Mouse (Mus musculus): Measurements from ENCODE around the gene Eif5a. TPM values are rescaled to one million over a fixed set of nuclear protein-coding genes. Genes with fewer than 3 reads are reported as not detected.
"Not testable (repeated sequence)": the region's sequence is repeated elsewhere in the genome, so short reads cannot be mapped to it uniquely, and the experiment has no call there.

The Eif5a gene
- polyA plus RNA-seq, 1 experiment: 653 TPM

DNA sequence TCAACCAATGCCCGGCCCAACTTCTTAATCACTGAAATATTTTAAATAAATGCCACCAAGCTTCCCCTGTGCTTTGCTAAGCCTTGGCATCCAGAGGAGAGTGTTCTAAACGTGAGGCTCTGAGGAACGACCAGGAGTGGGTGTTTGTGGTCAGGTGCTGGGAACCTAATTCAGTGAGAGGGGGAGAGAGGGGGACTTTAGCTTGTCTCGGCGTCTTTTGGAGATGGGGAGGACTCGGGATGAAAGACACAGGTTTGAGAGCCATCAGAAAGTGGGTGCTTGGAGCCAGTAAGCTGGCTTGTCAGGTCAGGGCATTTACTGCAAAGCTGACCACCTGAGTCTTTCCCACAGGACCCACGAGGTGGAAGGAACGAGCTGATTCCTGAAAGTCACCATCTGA is 10.0 kb upstream of the Eif5a start:
- 73% methylated on average over 8 of the region's 8 CpGs for WGBS
- Histone ChIP-seq H3K4me1 (ENCODE audit: control insufficient read depth, insufficient read depth, low read length) (peaks cover 17% of the 10 kb centered on the region), H3K4me3 (ENCODE audit: insufficient read depth, low read depth, low read length) (no peak overlapping the region), H3K27ac (ENCODE audit: insufficient read depth, low read depth, low read length) (no peak overlapping the region)
- TF ChIP-seq CTCF (IDR thresholded peaks at IDR 0.05; ENCODE audit: insufficient read depth, low read depth, low read length): no peak
- no peak for TF ChIP-seq POLR2A (IDR thresholded peaks at IDR 0.05; ENCODE audit: insufficient read depth, low read depth, low read length)

DNA sequence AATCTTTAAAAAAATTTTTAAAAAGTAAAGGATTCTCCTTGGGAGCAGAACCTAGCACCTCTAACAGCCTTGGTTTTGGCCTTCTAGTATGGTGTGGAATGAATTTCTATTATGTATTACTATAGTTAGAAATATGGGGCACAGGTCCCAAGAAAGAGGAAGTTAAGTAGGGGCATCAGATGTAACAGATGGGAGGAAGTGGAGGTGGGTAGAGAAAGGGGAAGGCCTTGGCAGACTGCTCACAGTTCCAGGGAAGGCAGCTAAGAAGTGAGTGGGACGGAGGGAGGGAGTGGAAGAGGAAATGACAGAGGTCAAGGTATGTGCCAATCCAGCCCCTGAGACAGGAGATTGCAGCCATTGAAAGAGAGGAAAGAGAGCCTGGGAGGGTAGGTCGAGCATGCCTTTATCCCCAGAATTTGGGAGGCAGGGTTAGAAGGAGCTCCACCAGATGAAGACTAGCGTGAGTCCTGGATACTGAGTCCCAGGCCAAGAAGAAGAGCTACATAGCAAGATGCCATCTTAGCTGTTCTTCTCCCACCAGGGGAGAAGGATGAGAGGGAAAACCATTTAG is 9.3 kb upstream of the Eif5a start:
- 73% methylated on average over 3 of the region's 3 CpGs for WGBS
- TF ChIP-seq CTCF (IDR thresholded peaks at IDR 0.05; ENCODE audit: insufficient read depth, low read depth, low read length) (no peak), POLR2A (IDR thresholded peaks at IDR 0.05; ENCODE audit: insufficient read depth, low read depth, low read length) (no peak)
- Histone ChIP-seq H3K4me1 (ENCODE audit: control insufficient read depth, insufficient read depth, low read length) (peaks cover 13% of the 10 kb centered on the region), H3K4me3 (ENCODE audit: insufficient read depth, low read depth, low read length) (no peak overlapping the region), H3K27ac (ENCODE audit: insufficient read depth, low read depth, low read length) (no peak overlapping the region)

DNA sequence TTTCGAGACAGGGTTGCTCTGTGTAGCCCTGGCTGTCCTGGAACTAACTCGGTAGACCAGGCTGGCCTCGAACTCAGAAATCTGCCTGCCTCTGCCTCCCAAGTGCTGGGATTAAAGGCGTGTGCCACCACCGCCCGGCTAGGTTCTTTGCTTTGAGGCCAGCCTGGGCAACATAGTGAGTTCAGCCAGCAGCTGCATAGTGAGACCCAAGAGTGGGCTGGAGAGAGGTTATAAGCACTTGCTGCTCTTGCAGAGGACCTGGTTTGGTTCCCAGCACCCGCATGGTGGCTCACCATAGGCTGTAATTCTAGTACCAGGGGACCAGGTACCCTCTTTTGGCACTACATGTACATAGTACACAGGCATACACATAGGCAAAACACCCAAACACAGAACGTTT is 8.4 kb upstream of the Eif5a start:
- 87% methylated on average over 8 of the region's 8 CpGs for WGBS
- not testable (repeated sequence) for H3K4me3 ChIP-seq (ENCODE audit: insufficient read depth, low read depth, low read length); H3K27ac ChIP-seq (ENCODE audit: insufficient read depth, low read depth, low read length)

GRCm38 (mm10) chr11:69929712-69930111 is 8.0 kb upstream of the Eif5a start:
- H3K27ac ChIP-seq (ENCODE audit: insufficient read depth, low read depth, low read length): no peak overlapping the region
- TF ChIP-seq POLR2A (IDR thresholded peaks at IDR 0.05; ENCODE audit: insufficient read depth, low read depth, low read length): no peak
- no peak for TF ChIP-seq CTCF (IDR thresholded peaks at IDR 0.05; ENCODE audit: insufficient read depth, low read depth, low read length)
- WGBS: 86% methylated on average over 4 of the region's 4 CpGs
- peaks cover 2% of the 10 kb centered on the region for H3K4me1 ChIP-seq (ENCODE audit: control insufficient read depth, insufficient read depth, low read length)
- H3K4me3 ChIP-seq (ENCODE audit: insufficient read depth, low read depth, low read length): no peak overlapping the region

More for the DNA sequence above, 8.4 kb upstream of the Eif5a start:
- not testable (repeated sequence) for H3K4me1 ChIP-seq (ENCODE audit: control insufficient read depth, insufficient read depth, low read length)

DNA sequence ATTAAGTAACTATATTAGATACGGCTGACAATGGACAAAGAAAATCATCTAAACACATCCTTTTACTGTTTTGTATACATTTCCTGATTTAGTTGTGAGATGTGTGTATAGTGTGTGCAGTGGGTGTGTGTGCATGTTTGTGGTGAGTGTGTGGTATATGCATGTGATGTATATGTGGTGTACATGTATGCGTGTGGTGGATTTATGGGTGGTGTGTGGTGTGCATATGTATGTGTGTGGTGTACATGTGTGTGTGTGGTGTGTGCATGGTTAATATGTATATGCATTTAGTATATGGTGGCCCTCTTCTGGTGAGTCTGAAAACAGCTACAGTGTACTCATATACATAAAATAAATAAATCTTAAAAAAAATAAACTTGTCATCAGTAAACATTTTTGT is 5.7 kb upstream of the Eif5a start:
- Histone ChIP-seq H3K4me1 (ENCODE audit: control insufficient read depth, insufficient read depth, low read length) (no peaks in the 10 kb centered on the region), H3K4me3 (ENCODE audit: insufficient read depth, low read depth, low read length) (no peak overlapping the region), H3K27ac (ENCODE audit: insufficient read depth, low read depth, low read length) (no peak overlapping the region)
- 99% methylated on average over 2 of the region's 2 CpGs for WGBS
- TF ChIP-seq CTCF (IDR thresholded peaks at IDR 0.05; ENCODE audit: insufficient read depth, low read depth, low read length) (no peak), POLR2A (IDR thresholded peaks at IDR 0.05; ENCODE audit: insufficient read depth, low read depth, low read length) (no peak)

- Histone ChIP-seq H3K4me1 (ENCODE audit: control insufficient read depth, insufficient read depth, low read length) (peaks cover 8% of the 10 kb centered on the region), H3K4me3 (ENCODE audit: insufficient read depth, low read depth, low read length) (no peak overlapping the region), H3K27ac (ENCODE audit: insufficient read depth, low read depth, low read length) (no peak overlapping the region)
- TF ChIP-seq CTCF (IDR thresholded peaks at IDR 0.05; ENCODE audit: insufficient read depth, low read depth, low read length) (no peak), POLR2A (IDR thresholded peaks at IDR 0.05; ENCODE audit: insufficient read depth, low read depth, low read length) (no peak)
- WGBS: 64% methylated on average over 3 of the region's 3 CpGs
These were observed 1.0 kb upstream of the Eif5a start for GRCm38 (mm10) chr11:69922796-69923195.

DNA sequence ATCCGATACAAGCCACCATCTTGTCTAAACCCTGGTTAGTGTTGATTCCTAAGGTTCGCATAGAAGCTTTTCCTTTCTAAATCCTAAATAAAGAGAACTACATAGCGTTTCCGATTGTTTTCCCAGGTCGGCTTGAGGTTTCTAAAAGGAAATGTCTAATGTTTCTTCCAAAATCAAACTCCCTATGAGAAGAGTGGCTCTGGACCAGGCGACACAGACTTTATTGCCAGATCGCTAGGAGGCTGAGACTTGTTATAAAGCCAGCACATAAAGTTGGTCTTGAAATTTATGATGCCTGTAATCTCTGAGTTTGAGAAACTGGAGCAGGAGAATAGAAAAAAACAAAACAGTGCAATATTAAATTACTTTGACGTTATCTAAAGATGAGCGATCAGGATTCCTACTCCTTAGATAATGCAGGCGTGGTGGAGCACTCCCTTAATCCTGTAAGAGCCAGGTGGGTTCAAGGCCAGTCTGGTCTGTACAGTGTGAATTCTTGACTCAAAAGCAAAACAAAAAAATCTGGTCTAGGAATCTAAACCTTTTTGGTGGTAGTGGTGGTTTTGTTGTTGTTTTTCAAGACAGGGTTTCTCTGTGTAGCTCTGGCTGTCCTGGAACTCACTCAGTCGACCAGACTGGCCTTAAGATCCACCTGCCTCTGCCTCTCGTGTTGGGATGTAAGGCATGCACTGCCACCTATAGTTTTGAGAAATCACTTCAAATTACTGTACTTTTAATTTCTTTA is 426 bp upstream of the Eif5a start:
- peak overlapping the region; percentile 59 for H3K4me3 ChIP-seq (ENCODE audit: insufficient read depth, low read depth, low read length)
- 4% methylated on average over 12 of the region's 12 CpGs for WGBS
- peak overlapping the region; percentile 93 for H3K27ac ChIP-seq (ENCODE audit: insufficient read depth, low read depth, low read length)
- TF ChIP-seq POLR2A (IDR thresholded peaks at IDR 0.05; ENCODE audit: insufficient read depth, low read depth, low read length) (no peak), CTCF (IDR thresholded peaks at IDR 0.05; ENCODE audit: insufficient read depth, low read depth, low read length) (no peak)
- peaks cover 8% of the 10 kb centered on the region for H3K4me1 ChIP-seq (ENCODE audit: control insufficient read depth, insufficient read depth, low read length)

DNA sequence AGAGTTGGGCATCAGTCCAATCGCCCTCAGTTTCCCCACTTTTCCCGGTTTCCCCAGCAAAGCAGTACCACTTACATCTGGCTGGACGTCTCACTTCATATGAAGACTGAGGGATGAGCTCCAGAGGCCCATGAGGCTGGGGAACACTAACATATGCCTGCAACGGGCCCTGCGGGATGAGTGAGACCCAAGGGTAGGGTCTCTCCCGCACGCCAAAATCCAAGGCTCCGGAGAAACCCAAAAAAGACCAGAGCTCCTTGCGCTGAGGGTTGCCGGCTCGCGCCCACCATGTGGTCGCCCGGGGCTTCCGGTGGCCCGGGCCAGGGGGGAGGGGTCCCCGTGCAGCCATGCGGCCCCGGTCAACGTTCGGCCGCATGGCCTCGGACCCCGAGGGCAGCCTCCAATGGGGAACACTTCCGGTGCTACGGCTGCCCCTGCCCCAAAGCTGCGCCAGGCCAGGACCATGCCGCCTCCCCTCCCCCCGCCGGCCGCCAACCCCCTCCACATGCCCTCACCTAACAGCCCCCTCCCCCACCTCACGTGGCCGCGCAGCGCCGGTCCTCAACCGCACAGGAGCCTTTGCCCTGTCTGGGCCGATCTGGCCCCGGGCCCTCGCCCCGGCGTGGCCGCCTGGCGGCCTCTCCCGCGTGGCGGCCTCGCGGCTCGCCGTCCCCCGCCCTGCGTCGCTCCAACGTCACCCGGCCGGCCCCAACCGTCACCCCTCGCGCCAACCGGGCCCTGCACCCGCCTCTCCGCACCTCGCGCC is 1.3 kb downstream of the Eif5a start:
- H3K4me3 ChIP-seq (ENCODE audit: insufficient read depth, low read depth, low read length): peak overlapping the region; percentile 100
- TF ChIP-seq CTCF (IDR thresholded peaks at IDR 0.05; ENCODE audit: insufficient read depth, low read depth, low read length): no peak
- no peak for TF ChIP-seq POLR2A (IDR thresholded peaks at IDR 0.05; ENCODE audit: insufficient read depth, low read depth, low read length)
- 1% methylated on average over 61 of the region's 65 CpGs for WGBS
- H3K27ac ChIP-seq (ENCODE audit: insufficient read depth, low read depth, low read length): peak overlapping the region; percentile 98
- peaks cover 15% of the 10 kb centered on the region for H3K4me1 ChIP-seq (ENCODE audit: control insufficient read depth, insufficient read depth, low read length)

- peak overlapping the region; percentile 100 for H3K4me3 ChIP-seq (ENCODE audit: insufficient read depth, low read depth, low read length)
- 1% methylated on average over 17 of the region's 17 CpGs for WGBS
- H3K27ac ChIP-seq (ENCODE audit: insufficient read depth, low read depth, low read length): 0 out of 2 replicates have a peak overlapping the region, but pooled peaks have one; percentile 28
- H3K4me1 ChIP-seq (ENCODE audit: control insufficient read depth, insufficient read depth, low read length): peaks cover 20% of the 10 kb centered on the region
- TF ChIP-seq POLR2A (IDR thresholded peaks at IDR 0.05; ENCODE audit: insufficient read depth, low read depth, low read length): no peak
- no peak for TF ChIP-seq CTCF (IDR thresholded peaks at IDR 0.05; ENCODE audit: insufficient read depth, low read depth, low read length)
These were observed 2.0 kb downstream of the Eif5a start for GRCm38 (mm10) chr11:69919661-69920265.

Measured in olfactory bulb, adult 2 months (tissue).